Mouse (Mus musculus): ENCODE measurements around the gene Ntpcr.

Gene Ntpcr

GRCm38 (mm10) chr8:125773281-125773803 lies 43.6 kb downstream of the Ntpcr start:
- no peak for DNase-seq (ENCODE audit: low read depth in 1 of 2, low spot score in 2 of 2)

- DNase-seq (ENCODE audit: low read depth in 1 of 2, low spot score in 2 of 2), result no peak
Measured at GRCm38 (mm10) chr8:125775031-125775430, 45.3 kb downstream of the Ntpcr start.

GRCm38 (mm10) chr8:125776314-125776713 lies 46.6 kb downstream of the Ntpcr start:
- no peak for DNase-seq (ENCODE audit: low read depth in 1 of 2, low spot score in 2 of 2)

DNA sequence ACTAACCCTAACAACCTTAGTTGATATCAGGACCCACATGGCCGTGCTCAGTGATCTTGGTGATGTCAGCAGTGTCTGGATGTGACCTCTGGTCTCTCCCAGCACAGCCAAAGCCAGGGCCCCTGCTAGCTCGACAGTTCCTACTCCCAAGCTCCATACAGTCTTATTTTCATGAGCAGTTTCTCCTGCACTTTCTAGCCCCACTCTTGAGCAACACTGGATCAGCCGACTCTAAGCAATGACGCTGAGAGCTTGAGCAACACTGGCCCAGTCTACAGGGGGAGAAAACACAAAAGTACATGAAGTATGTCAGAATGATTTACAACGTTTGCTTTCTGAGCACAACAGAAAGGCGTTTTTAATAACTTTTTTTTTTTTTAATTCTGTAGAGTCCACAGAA lies 47.0 kb downstream of the Ntpcr start:
- peak; percentile 21 to 37 for DNase-seq (ENCODE audit: low read depth in 1 of 2, low spot score in 2 of 2)

GRCm38 (mm10) chr8:125777478-125778164 lies 47.9 kb downstream of the Ntpcr start:
- no peak for DNase-seq (ENCODE audit: low read depth in 1 of 2, low spot score in 2 of 2)

GRCm38 (mm10) chr8:125778919-125779318 lies 49.2 kb downstream of the Ntpcr start:
- no peak for DNase-seq (ENCODE audit: low read depth in 1 of 2, low spot score in 2 of 2)

DNA sequence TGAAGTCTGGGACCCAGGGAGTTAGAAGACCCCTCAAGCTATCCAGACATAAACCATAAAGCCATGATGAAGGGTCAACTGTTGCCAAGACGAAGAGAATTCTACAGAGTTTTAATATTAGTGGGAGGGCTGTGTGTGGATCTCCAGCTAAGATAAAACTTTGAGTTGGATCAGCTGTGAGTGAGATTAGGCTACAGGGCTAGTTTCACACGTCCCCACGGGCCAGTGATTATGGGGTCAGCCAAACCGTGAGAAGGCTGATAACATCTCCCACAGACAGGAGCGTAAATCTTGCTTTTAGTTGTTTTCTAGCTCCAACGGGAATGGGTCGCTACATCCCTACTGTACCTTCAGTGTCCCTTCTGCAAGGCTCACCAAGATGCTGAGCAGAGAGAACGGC lies 49.9 kb downstream of the Ntpcr start:
- DNase-seq (ENCODE audit: low read depth in 1 of 2, low spot score in 2 of 2), result no peak

DNA sequence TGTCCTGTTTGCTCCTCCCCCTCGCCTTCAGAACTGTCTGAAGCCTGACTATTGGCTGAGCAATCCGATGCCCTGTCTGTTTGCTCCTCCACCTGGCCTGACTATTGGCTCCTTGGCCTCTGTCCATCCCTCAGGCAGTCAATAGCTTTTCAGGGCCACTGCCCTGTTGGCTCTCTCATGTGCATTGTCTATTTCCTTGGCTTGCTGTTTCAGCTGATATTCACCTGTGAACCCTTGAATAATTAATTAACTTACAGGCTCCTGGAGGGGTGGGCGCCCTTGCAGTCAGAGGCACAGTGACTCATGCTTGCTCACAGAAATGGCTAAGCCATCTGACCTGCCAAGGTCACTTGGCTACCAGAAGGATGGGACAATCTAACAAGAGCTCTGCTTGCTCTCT lies 52.4 kb downstream of the Ntpcr start:
- no peak for DNase-seq (ENCODE audit: low read depth in 1 of 2, low spot score in 2 of 2)

- DNase-seq (ENCODE audit: low read depth in 1 of 2, low spot score in 2 of 2), result no peak
Measured at GRCm38 (mm10) chr8:125786886-125787285, 57.1 kb downstream of the Ntpcr start.

GRCm38 (mm10) chr8:125792816-125793455 lies 63.2 kb downstream of the Ntpcr start:
- DNase-seq (ENCODE audit: low read depth in 1 of 2, low spot score in 2 of 2), result no peak

DNA sequence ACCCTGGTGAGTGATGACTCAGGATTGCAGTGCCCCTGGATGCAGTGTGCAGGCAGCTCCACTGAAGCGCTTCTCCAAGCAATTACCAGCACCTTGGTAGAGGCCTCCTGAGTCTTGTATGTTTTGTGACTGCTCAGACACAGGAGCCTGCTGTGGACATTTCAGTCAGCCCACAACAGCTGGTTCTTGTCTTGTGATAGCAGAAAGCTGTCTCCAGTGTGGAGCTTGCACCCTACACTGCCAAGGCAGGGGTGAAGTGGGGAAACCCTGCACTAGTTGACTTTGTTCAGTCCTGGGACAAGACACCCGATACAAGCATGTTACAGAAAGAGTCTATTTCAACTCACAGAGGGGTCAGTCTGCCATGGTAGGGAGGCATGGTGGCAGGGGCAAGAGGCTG lies 65.6 kb downstream of the Ntpcr start:
- no peak for DNase-seq (ENCODE audit: low read depth in 1 of 2, low spot score in 2 of 2)

- DNase-seq (ENCODE audit: low read depth in 1 of 2, low spot score in 2 of 2), result no peak
Measured at GRCm38 (mm10) chr8:125796970-125797369, 67.2 kb downstream of the Ntpcr start.
